Mouse (Mus musculus) forebrain, postnatal 0 days (tissue): ENCODE results near the gene Csf2rb. TPM values are rescaled to one million over a fixed set of nuclear protein-coding genes. Genes with fewer than 3 reads are reported as not detected.
"Not testable (repeated sequence)": the region's sequence is repeated elsewhere in the genome, so short reads cannot be mapped to it uniquely, and the experiment has no call there.

ENCODE experiments used
- ATAC-seq: fragments of 200-750 bp; cut with Nextera tagmentation; 2 replicates; pipeline ENCODE4 v1.8.0; 2017; ENCODE audit warnings: mild to moderate bottlenecking, moderate library complexity
- DNase-seq: peaks from one replicate; pipeline ENCODE4 v3.0.0-alpha.2; 2015
- H3K27ac ChIP-seq: fragments of 300-500 bp; sonication (generic); 2 replicates; pipeline ENCODE4 v1.5.1; 2014; ENCODE audit warnings: low read depth, mild to moderate bottlenecking, antibody characterized with exemption, low read length, moderate library complexity, mixed read lengths
- H3K27me3 ChIP-seq: fragments of 300-500 bp; sonication (generic); 2 replicates; pipeline ENCODE4 v1.6.1; 2014; ENCODE audit warnings: mild to moderate bottlenecking, low read length, mixed read lengths; ENCODE audit not compliant: insufficient read depth
- H3K36me3 ChIP-seq: fragments of 300-500 bp; sonication (generic); 2 replicates; pipeline ENCODE4 v1.6.1; 2014; ENCODE audit warnings: mild to moderate bottlenecking, moderate library complexity; ENCODE audit not compliant: insufficient read depth
- H3K4me1 ChIP-seq: fragments of 300-500 bp; sonication (generic); 2 replicates; pipeline ENCODE4 v1.6.1; 2014; ENCODE audit warnings: antibody characterized with exemption; ENCODE audit not compliant: insufficient read depth
- H3K4me2 ChIP-seq: fragments of 300-500 bp; sonication (generic); 2 replicates; pipeline ENCODE4 v1.6.1; 2014; ENCODE audit warnings: low read depth, mild to moderate bottlenecking, moderate library complexity
- H3K4me3 ChIP-seq: fragments of 300-500 bp; sonication (generic); 2 replicates; pipeline ENCODE4 v1.5.1; 2014; ENCODE audit warnings: low read depth, low read length, mixed read lengths
- H3K9ac ChIP-seq: fragments of 300-500 bp; sonication (generic); 2 replicates; pipeline ENCODE4 v1.6.1; 2014; ENCODE audit warnings: mild to moderate bottlenecking
- H3K9me3 ChIP-seq: fragments of 300-500 bp; sonication (generic); 2 replicates; pipeline ENCODE4 v1.6.1; 2016; ENCODE audit warnings: low read length
- CTCF ChIP-seq: sonication (generic); IDR thresholded peaks from 2 replicates; pipeline ENCODE4 v1.5.1; 2016; ENCODE audit warnings: antibody characterized with exemption, control low read depth, low read depth
- WGBS: fragments of 180-500 bp; shearing (Covaris S2); extraction: QIAGEN DNeasy Blood & Tissue Kit; methylation state at CpG from one replicate; pipeline ENCODE4 v1.1.7; 2014; 5-methylcytosine and 5-hydroxymethylcytosine counted together
- polyA plus RNA-seq: library from polyadenylated mRNA; unstranded; fragments of >200 nt; fragmentation: Nextera tagmentation; extraction: Ambion mirVana; gene quantifications from 2 replicates; pipeline ENCODE4 v1.2.1, GENCODE M21; 2015
- total RNA-seq: library from RNA; depleted of rRNA; stranded (reverse); fragments of >200 nt; gene quantifications from 2 replicates; pipeline ENCODE4 v1.2.3, GENCODE M21; 2014

The Csf2rb gene
- total and polyA plus RNA-seq, 2 experiments from 2014 or later: 0.74 to 1.00 TPM

DNA sequence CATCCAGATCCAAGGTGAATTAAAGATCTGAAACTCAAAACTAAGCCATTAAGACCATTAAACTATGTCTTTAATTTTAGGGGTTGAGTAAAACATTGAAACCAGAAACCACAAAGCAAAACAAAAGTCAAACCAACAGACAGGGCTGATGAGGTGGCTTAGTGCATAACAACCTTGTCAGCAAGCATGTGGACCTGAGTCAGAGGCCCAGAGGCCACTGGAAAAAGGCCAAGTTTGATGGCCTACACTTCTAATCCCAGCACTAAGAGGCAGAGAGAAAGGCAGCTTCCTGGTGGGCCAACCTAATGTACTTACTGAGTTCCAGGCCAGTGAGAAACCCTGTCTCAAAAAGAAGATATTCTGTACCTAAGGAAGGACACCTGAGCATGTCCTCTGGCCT, 24.8 kb upstream of the Csf2rb start:
- Histone ChIP-seq H3K27me3 (no peaks in the 10 kb centered on the region), H3K9me3 (no peaks in the 10 kb centered on the region), H3K27ac (no peak overlapping the region), H3K4me3 (no peak overlapping the region), H3K4me1 (no peaks in the 10 kb centered on the region), H3K4me2 (no peak overlapping the region), H3K36me3 (no peaks in the 10 kb centered on the region), H3K9ac (no peak overlapping the region)
- DNase-seq: no peak
- no peak for ATAC-seq
- TF ChIP-seq CTCF: no peak

DNA sequence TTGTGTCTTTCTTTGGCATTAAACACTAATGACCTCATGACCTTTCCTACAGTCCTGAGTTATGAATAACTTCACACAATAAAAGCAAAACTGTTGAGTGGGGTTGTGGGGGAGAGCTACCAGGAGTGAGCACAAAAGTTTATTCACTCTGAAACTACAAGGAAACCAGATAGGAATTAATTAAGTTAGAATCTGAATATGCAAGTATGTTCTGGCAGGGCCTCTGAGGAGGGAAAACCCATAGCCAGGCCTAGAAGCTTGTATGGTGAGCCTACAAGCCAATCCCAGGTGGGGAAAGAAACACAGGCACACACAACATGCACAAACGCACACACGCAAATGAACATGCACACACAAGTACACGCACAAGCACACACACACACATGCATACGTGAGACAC, 22.8 kb upstream of the Csf2rb start:
- WGBS: 96% methylated on average over 4 of the region's 4 CpGs
- no peak for TF ChIP-seq CTCF
- H3K4me3 ChIP-seq: no peak overlapping the region
- H3K9me3 ChIP-seq: no peaks in the 10 kb centered on the region
- no peaks in the 10 kb centered on the region for H3K27me3 ChIP-seq
- H3K4me2 ChIP-seq: no peak overlapping the region
- ATAC-seq (no peak), DNase-seq (no peak)
- no peak overlapping the region for H3K27ac ChIP-seq
- H3K9ac ChIP-seq: no peak overlapping the region
- no peaks in the 10 kb centered on the region for H3K36me3 ChIP-seq
- H3K4me1 ChIP-seq: no peaks in the 10 kb centered on the region

DNA sequence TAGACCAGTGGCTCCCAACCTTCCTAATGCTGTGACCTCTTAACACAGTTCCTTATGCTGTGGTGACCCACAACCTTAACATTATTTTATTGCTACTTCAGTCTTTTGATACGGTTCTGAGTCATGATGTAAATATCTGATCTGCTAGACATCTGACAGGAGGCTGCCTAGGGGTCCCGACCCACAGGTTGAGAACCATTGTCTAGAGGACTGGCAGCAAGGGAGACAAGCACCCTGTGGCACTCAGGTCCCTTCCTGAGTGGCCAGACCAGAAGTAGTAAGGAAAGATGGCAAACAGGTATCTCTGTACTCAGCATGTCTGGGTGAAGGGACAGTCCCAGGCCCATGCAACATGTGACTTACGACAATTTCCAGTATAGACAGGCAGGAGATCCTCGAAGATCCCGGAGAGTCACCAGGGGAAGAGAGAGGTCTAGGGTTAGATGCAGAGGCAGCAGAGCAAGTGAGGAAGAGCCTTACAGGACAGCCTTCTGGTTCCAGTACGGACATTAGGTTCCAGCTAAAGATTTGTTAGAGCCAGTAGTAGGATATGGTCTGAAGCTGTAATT, 21.8 kb upstream of the Csf2rb start:
- H3K36me3 ChIP-seq: no peaks in the 10 kb centered on the region
- H3K27me3 ChIP-seq: no peaks in the 10 kb centered on the region
- no peak overlapping the region for H3K27ac ChIP-seq
- ATAC-seq: no peak
- 88% methylated on average over 6 of the region's 6 CpGs for WGBS
- TF ChIP-seq CTCF: no peak
- H3K9me3 ChIP-seq: no peaks in the 10 kb centered on the region
- no peak overlapping the region for H3K9ac ChIP-seq
- no peak for DNase-seq
- H3K4me1 ChIP-seq: no peaks in the 10 kb centered on the region
- no peak overlapping the region for H3K4me3 ChIP-seq
- no peak overlapping the region for H3K4me2 ChIP-seq

DNA sequence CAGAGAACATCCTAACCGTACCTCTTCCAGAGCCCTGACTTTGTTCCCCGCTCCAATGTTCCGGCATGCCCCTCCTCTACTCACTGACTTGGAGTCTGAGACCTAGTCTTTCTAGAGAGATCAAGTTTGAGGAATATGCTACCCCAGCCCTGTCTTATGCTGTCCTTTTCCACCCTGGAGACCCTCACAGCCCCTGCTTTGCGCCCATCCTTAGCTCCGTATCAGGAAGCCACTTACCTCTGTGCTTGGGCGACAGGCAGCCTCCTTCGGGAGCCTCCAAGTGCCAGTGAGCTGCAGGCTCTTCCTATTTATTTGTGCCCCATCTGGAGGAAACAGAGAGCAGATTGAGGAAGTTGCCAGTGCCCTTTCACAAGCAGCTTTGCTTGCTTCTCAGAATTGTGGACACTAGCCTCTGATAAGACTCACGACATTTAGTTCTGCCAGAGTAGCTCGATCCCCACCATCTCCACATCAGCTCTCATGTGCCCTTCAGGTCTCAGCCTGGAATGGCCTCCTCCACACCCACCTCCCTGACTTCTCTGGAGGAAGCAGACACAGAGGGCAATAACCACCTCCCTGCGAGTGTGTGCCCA, 20.1 kb upstream of the Csf2rb start, which contains the start of gene Csf2rb2:
Csf2rb2 (minus strand) TSS at position 381 of the 593 bp plus-strand sequence.
- no peaks in the 10 kb centered on the region for H3K36me3 ChIP-seq
- no peak for DNase-seq
- WGBS: 80% methylated on average over 10 of the region's 10 CpGs

DNA sequence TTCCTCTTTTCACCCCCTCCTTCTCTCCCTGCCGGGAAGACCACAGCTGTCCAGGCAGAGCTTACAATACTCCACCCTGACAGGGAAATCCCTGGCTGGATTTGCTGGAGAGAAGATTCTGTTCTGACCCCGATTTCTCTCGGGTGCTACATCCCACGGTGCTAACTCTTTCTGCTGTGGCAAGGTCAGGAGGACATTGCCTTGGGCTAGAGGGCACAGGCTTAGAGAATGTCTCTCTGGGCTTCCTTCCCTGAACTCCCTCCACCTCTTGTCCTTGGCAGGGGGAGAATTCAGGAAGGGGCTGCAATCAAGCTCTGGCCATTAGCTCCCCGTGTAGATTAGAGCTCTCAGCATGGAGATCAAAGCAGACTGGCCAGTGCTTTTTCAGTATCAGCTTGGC, 15.7 kb upstream of the Csf2rb start:
- no peak for ATAC-seq
- H3K4me2 ChIP-seq: no peak overlapping the region
- no peaks in the 10 kb centered on the region for H3K36me3 ChIP-seq
- DNase-seq: no peak
- H3K27me3 ChIP-seq: no peaks in the 10 kb centered on the region
- TF ChIP-seq CTCF: no peak
- no peaks in the 10 kb centered on the region for H3K4me1 ChIP-seq
- no peak overlapping the region for H3K4me3 ChIP-seq
- H3K9ac ChIP-seq: no peak overlapping the region
- WGBS: 54% methylated on average over 5 of the region's 5 CpGs
- no peaks in the 10 kb centered on the region for H3K9me3 ChIP-seq
- H3K27ac ChIP-seq: no peak overlapping the region

More for the DNA sequence above, 20.1 kb upstream of the Csf2rb start, which contains the start of gene Csf2rb2:
- TF ChIP-seq CTCF: no peak
- no peak within 1 kb of the TSS for H3K4me3 ChIP-seq
- H3K9ac ChIP-seq: no peak within 1 kb of the TSS
- H3K9me3 ChIP-seq: no peaks in the 10 kb centered on the region
- no peaks in the 10 kb centered on the region for H3K27me3 ChIP-seq
- H3K4me1 ChIP-seq: no peaks in the 10 kb centered on the region
- no peak within 1 kb of the TSS for H3K27ac ChIP-seq
- no peak within 1 kb of the TSS for H3K4me2 ChIP-seq
- no peak for ATAC-seq

DNA sequence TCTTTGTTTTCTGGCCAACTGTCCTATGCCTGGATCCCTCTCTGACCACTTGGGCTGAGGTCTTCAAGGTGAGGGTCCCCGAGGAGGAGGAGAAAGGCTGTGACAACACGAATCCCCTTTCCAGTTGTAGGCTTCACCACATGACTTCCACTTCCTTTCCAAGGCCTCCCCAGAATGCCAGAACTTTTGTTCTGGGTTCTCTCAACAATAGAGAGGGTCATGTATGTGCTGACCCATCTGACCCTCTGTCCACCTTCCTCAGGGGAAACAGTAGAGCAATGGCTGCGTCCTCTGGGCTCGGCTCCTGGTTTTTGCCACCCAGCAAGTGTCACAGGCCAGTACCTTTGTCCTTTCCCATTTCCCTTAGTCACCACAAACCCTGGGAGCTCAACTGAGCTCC, 14.6 kb upstream of the Csf2rb start:
- no peaks in the 10 kb centered on the region for H3K9me3 ChIP-seq
- no peak for TF ChIP-seq CTCF
- H3K9ac ChIP-seq: no peak overlapping the region
- H3K4me1 ChIP-seq: no peaks in the 10 kb centered on the region
- H3K27me3 ChIP-seq: no peaks in the 10 kb centered on the region
- no peak overlapping the region for H3K4me2 ChIP-seq
- ATAC-seq (no peak), DNase-seq (no peak)
- no peaks in the 10 kb centered on the region for H3K36me3 ChIP-seq
- H3K4me3 ChIP-seq: no peak overlapping the region
- 82% methylated on average over 4 of the region's 4 CpGs for WGBS
- H3K27ac ChIP-seq: no peak overlapping the region

DNA sequence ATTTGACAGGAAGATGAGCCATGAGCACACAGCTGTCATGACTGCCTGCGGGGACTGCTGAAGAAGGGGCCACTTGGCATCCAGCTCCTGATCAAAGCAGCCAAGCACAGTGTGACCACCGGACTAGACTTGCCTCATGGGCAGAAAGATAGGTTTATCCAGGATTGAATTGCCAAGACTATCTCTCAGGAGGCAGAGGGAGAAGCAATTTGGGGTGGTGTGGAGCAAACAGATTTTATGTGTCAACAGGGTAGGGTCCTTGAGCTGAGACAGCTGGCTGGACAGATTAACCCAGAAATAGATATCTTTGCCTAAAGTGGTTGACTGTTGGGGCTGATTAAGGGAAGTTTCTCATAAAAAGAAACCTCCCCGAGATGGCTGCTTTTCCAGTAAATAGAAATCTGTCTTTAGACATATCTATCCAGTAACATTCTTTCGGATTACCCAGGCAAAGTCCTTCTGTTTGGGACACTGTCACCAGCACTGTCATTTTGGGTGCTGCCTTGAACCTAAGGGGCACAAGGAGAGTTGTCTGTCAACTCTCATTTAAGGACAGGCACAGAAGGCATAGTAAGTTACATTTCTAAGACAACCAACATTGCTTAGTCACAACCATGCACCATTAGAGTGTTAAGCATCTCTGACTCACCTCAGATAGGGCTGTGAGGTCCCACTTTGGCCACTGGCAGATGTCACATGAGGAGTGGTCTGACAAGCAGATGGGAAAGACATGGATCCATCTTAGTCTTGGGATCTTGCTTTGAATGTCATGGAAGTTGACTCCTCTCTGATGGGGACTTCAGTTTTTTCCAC, 12.9 kb upstream of the Csf2rb start:
- H3K9me3 ChIP-seq, H3K9ac ChIP-seq, H3K4me3 ChIP-seq, H3K27me3 ChIP-seq, H3K4me1 ChIP-seq, H3K4me2 ChIP-seq, DNase-seq, ATAC-seq, H3K36me3 ChIP-seq, H3K27ac ChIP-seq: not testable (repeated sequence)
- WGBS: 78% methylated on average over 4 of the region's 4 CpGs

DNA sequence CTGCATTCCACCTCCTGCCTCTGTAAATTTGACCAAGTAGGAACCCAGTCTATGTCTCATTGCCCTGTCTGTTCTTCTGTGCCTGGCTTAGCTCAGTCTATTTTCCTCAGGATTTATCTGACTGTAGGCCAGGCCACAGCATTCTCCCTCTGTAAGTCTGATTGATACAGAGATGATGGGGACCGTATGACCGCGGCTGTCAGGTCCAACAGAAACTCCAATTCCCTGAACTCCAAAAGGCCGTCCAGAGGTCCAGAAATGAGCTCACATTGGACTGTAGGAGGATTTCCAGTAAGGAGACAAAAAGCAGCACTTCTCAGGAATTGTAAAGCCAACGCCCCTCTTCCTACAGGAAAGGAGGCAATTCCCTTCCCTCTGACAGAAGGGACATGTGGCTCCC, 11.9 kb upstream of the Csf2rb start:
- not testable (repeated sequence) for H3K27ac ChIP-seq, H3K36me3 ChIP-seq, H3K9ac ChIP-seq, H3K4me2 ChIP-seq, ATAC-seq, H3K27me3 ChIP-seq, DNase-seq, H3K4me1 ChIP-seq, H3K4me3 ChIP-seq, H3K9me3 ChIP-seq
- WGBS: 82% methylated on average over 5 of the region's 5 CpGs

DNA sequence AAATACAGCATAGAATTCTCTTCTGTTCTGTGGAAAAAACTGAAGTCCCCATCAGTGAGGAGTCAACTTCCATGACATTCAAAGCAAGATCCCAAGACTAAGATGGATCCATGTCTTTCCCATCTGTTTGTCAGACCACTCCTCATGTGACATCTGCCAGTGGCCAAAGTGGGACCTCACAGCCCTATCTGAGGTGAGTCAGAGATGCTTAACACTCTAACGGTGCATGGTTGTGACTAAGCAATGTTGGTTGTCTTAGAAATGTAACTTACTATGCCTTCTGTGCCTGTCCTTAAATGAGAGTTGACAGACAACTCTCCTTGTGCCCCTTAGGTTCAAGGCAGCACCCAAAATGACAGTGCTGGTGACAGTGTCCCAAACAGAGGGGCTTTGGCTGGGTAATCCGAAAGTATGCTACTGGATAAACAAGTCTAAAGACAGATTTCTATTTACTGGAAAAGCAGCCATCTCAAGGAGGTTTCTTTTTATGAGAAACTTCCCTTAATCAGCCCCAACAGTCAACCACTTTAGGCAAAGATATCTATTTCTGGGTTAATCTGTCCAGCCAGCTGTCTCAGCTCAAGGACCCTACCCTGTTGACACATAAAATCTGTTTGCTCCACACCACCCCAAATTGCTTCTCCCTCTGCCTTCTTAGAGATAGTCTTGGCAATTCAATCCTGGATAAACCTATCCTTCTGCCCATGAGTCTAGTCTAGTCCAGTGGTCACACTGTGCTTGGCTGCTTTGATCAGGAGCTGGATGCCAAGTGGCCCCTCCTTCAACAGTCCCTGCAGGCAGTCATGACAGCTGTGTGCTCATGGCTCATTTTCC, 7.0 kb upstream of the Csf2rb start:
- 68% methylated on average over 2 of the region's 2 CpGs for WGBS
- not testable (repeated sequence) for DNase-seq, H3K36me3 ChIP-seq, ATAC-seq, H3K27me3 ChIP-seq, H3K4me2 ChIP-seq, H3K9ac ChIP-seq, H3K9me3 ChIP-seq, H3K27ac ChIP-seq, H3K4me1 ChIP-seq, H3K4me3 ChIP-seq
